ENCODE assay signal across 8 mouse cellular contexts in the genomic region with DNA sequence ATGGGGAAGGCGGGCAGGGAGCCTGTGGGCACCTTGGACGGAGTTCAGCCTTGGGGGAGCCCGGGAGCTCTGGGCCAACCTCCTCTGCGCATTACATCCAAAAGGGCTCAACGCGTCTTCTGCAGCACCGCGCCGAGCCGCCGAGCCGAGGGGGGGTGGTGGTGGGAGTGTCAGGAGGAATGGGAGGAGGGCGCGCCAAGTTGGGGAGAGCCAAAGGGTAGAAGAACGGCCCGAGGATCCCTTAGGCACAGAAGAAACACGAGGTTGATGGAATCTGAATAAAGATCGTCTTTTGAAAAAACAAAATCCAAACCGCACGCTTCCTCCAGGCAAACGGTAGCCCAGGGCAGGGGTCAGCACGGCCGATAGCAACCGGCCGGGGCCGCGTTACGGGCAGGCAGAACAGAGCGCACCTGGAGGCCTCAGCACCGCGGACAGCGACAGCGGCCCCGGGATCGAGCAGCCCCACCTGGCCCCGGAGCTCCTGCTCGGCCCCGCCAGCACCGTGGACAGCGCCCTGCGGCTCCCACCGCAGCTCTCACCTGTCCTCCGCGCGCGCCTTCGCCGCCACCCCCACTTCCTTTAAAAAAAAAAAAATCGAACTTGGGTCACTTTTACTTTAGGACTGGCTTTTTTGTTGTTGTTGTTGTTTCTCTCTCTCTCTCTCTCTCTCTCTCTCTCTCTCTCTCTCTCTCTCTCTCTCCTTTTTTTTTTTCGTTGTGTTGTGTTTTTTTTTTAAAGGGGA. TPM values are rescaled to one million over a fixed set of nuclear protein-coding genes. Genes with fewer than 3 reads are reported as not detected.
A peak's percentile ranks its signal among the peaks of the same experiment; 100 is the strongest.
DNase-seq lines count a peak whose midpoint lies in the region; ATAC-seq and TF ChIP-seq lines count a peak whose summit lies in the region.

No protein-coding gene starts in this region.

- no peak for TF ChIP-seq CTCF in intestine, postnatal 0 days (IDR thresholded peaks at IDR 0.05; ENCODE audit: low read depth)
- TF ChIP-seq CTCF in lung, adult 2 months (IDR thresholded peaks at IDR 0.05; ENCODE audit: insufficient read depth, low read length) = no peak

- WGBS in embryonic facial prominence, embryonic 15.5 days = under 1% methylated on average over 50 of the region's 50 CpGs
- WGBS in intestine, postnatal 0 days = under 1% methylated on average over 49 of the region's 50 CpGs
- 3% methylated on average over 50 of the region's 50 CpGs for WGBS in lung, adult 2 months

- peaks cover 98% of the 10 kb centered on the region for H3K27me3 ChIP-seq in embryonic facial prominence, embryonic 15.5 days
- H3K27me3 ChIP-seq in intestine, postnatal 0 days (replicated peaks; ENCODE audit: control insufficient read depth, insufficient read depth, low read length) = peaks cover 92% of the 10 kb centered on the region

- no peaks in the 10 kb centered on the region for H3K36me3 ChIP-seq in embryonic facial prominence, embryonic 15.5 days
- H3K36me3 ChIP-seq in intestine, postnatal 0 days (ENCODE audit: control insufficient read depth, insufficient read depth) = no peaks in the 10 kb centered on the region

- no peak overlapping the region for H3K4me3 ChIP-seq in embryonic facial prominence, embryonic 15.5 days (replicated peaks)
- peak overlapping the region; percentile 0; the same call in 1 of the 2 replicates for H3K4me3 ChIP-seq in intestine, postnatal 0 days (ENCODE audit: low read depth, low read length)
- no peak overlapping the region for H3K4me3 ChIP-seq in lung, adult 2 months (replicated peaks; ENCODE audit: extremely low read depth, low read depth, low read length)

- peak; percentile 73 for DNase-seq in CD4-positive helper T cell, adult 2 months (ENCODE audit: low read depth, low spot score)
- peak; percentile 72 for DNase-seq in adrenal gland, postnatal 14 days
- DNase-seq in lung, adult 2 months = peak; percentile 73
- peak; percentile 44 for DNase-seq in ovary, postnatal 10 days (ENCODE audit: low spot score)
- DNase-seq in urinary bladder, postnatal 14 days (ENCODE audit: low spot score) = peak; percentile 87
- no peak for DNase-seq in MN1 (ENCODE audit: low spot score)

- no peak for TF ChIP-seq POLR2A in lung, adult 2 months (IDR thresholded peaks at IDR 0.05; ENCODE audit: borderline replicate concordance, extremely low read depth, low read depth, low read length)

- peak; percentile 69; the same call in 1 of the 2 replicates for ATAC-seq in embryonic facial prominence, embryonic 15.5 days (ENCODE audit: insufficient number of reproducible peaks, low FRiP score, low TSS enrichment, low read depth)
- ATAC-seq in intestine, postnatal 0 days = peak; percentile 76

- no peak overlapping the region for H3K27ac ChIP-seq in embryonic facial prominence, embryonic 15.5 days (replicated peaks)
- H3K27ac ChIP-seq in intestine, postnatal 0 days (ENCODE audit: low read depth, low read length) = no peak overlapping the region

- peaks cover 21% of the 10 kb centered on the region for H3K4me1 ChIP-seq in embryonic facial prominence, embryonic 15.5 days
- H3K4me1 ChIP-seq in intestine, postnatal 0 days (replicated peaks; ENCODE audit: control insufficient read depth, insufficient read depth, low read length) = no peaks in the 10 kb centered on the region
- H3K4me1 ChIP-seq in lung, adult 2 months (ENCODE audit: control insufficient read depth, insufficient read depth, low read length) = no peaks in the 10 kb centered on the region

- H3K9me3 ChIP-seq in embryonic facial prominence, embryonic 15.5 days (replicated peaks) = no peaks in the 10 kb centered on the region
- no peaks in the 10 kb centered on the region for H3K9me3 ChIP-seq in intestine, postnatal 0 days (ENCODE audit: control insufficient read depth)

- H3K9ac ChIP-seq in embryonic facial prominence, embryonic 15.5 days = no peak overlapping the region
- H3K9ac ChIP-seq in intestine, postnatal 0 days (ENCODE audit: low read depth, low read length) = no peak overlapping the region

- 0 out of 2 replicates have a peak overlapping the region, but pooled peaks have one; percentile 1 for H3K4me2 ChIP-seq in embryonic facial prominence, embryonic 15.5 days (replicated peaks)
- 0 out of 2 replicates have a peak overlapping the region, but pooled peaks have one; percentile 24 for H3K4me2 ChIP-seq in intestine, postnatal 0 days (replicated peaks; ENCODE audit: low read depth)

RNA-seq across cellular contexts. Expression of a gene that starts 0.5 kb away (rescaled TPM):
- 0.26 TPM in 1 of 2 replicates, not detected in the other for total RNA-seq in adrenal gland, postnatal 14 days (2021)
- 0.07 TPM in 1 of 2 replicates, not detected in the other for polyA plus RNA-seq in embryonic facial prominence, embryonic 15.5 days (2015; fragmentation: Nextera tagmentation; extraction: Ambion mirVana)
- not detected in 2 replicates for polyA plus RNA-seq in intestine, postnatal 0 days (2015; fragmentation: Nextera tagmentation; extraction: Ambion mirVana)
- 0.58 and 0.70 TPM in 2 replicates for polyA plus RNA-seq in lung, adult 2 months (2012; rRNA removed)
